Comparison of ENCODE assay signal across 30 mouse cellular contexts in the genomic region with DNA sequence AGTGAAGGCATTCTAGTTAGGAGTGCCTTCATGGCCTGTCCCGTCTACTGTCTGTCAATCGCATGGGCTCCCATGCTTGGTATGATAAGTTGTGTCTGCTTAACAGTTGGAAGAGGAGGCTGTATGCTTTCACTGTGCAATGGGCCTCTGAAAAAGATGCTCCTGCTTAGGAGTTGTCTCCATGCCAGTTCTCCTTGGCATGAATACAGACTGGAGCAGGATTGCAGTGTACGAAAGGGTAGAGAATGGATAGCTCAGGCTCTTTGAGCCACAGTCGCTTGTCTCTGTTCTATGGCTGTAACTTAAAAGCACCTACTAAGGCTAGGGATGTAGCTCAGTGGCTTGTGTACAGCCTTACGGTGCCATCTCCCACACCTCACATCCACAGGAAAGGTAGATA.
DNase-seq lines count a peak whose midpoint lies in the region; ATAC-seq and TF ChIP-seq lines count a peak whose summit lies in the region.
"Had no signal": no experiment of that assay in that cellular context is flagged by ENCODE, and none has a peak within 500 bp of the region (broad histone marks: within the 10 kb centered on the region; RNA-seq: fewer than 3 reads in every experiment).

No protein-coding gene starts in this region.

- whole genome bisulfite sequencing in forebrain, postnatal 0 days = 75% methylated on average over 5 of the region's 5 CpGs
- WGBS in forebrain, embryonic 12.5 days = 97% methylated on average over 5 of the region's 5 CpGs

- DNase-seq in forebrain, postnatal 0 days = peak; percentile 21
- DNase-seq in left cerebral cortex, postnatal 4 days = peak; percentile 26
- DNase-seq in left cerebral cortex, postnatal 10 days (ENCODE audit: extremely low spot score in 1 of 2, low spot score in 2 of 2) = no peak
- DNase-seq in right cerebral cortex, postnatal 4 days = peak; percentile 9
- DNase-seq in right cerebral cortex, postnatal 25 days = no peak
- DNase-seq: adrenal gland, adult 8-10 months; cerebellum, adult 18-20 months; gastrocnemius, postnatal 25 days; heart, postnatal 10 days; kidney, adult 11 months; kidney, postnatal 14 days; layer of hippocampus, adult 9-11 months; liver, postnatal 0 days; lung, postnatal 4 days; retina, postnatal 1 day; thymus, postnatal 14 days had no signal

- ATAC-seq in forebrain, postnatal 0 days = no peak
- no peak for ATAC-seq in forebrain, embryonic 12.5 days (ENCODE audit: low FRiP score)
- no peak for ATAC-seq in monocyte, adult 5-6 weeks (replicated peaks; ENCODE audit: insufficient number of reproducible peaks, low FRiP score, low TSS enrichment, poor library complexity, severe bottlenecking)
- ATAC-seq: CD4-positive, CD25-positive, alpha-beta regulatory T cell, adult 4 months; forebrain, embryonic 14.5 days; inflammation-experienced regulatory T-cells, adult 6 months; liver, embryonic 12.5 days; liver, postnatal 0 days; midbrain, embryonic 13.5 days had no signal

- H3K9me3 ChIP-seq in forebrain, postnatal 0 days (ENCODE audit: low read length) = no peaks in the 10 kb centered on the region
- H3K9me3 ChIP-seq in forebrain, embryonic 12.5 days = no peaks in the 10 kb centered on the region
- H3K9me3 ChIP-seq: heart, embryonic 13.5 days; hindbrain, embryonic 10.5 days; hindbrain, embryonic 15.5 days; limb, embryonic 12.5 days; liver, embryonic 12.5 days; midbrain, embryonic 13.5 days; neural tube, embryonic 15.5 days; stomach, embryonic 15.5 days had no signal

- H3K4me3 ChIP-seq in forebrain, postnatal 0 days (ENCODE audit: low read depth, low read length) = no peak overlapping the region
- no peak overlapping the region for H3K4me3 ChIP-seq in forebrain, embryonic 12.5 days (replicated peaks)
- H3K4me3 ChIP-seq: heart, embryonic 13.5 days; hindbrain, embryonic 10.5 days; hindbrain, embryonic 15.5 days; limb, embryonic 12.5 days; liver, embryonic 12.5 days; megakaryocyte, embryonic 14.5 days; midbrain, embryonic 13.5 days; neural tube, embryonic 15.5 days; stomach, embryonic 15.5 days had no signal

- no peak overlapping the region for H3K9ac ChIP-seq in forebrain, postnatal 0 days
- no peak overlapping the region for H3K9ac ChIP-seq in forebrain, embryonic 12.5 days
- H3K9ac ChIP-seq: heart, embryonic 13.5 days; hindbrain, embryonic 15.5 days; limb, embryonic 12.5 days; liver, embryonic 12.5 days; liver, postnatal 0 days; midbrain, embryonic 13.5 days; neural tube, embryonic 15.5 days; stomach, embryonic 15.5 days had no signal

- no peak overlapping the region for H3K27ac ChIP-seq in forebrain, postnatal 0 days (ENCODE audit: low read depth, low read length)
- no peak overlapping the region for H3K27ac ChIP-seq in forebrain, embryonic 12.5 days
- H3K27ac ChIP-seq: heart, embryonic 13.5 days; hindbrain, embryonic 10.5 days; hindbrain, embryonic 15.5 days; limb, embryonic 12.5 days; liver, embryonic 12.5 days; midbrain, embryonic 13.5 days; neural tube, embryonic 15.5 days; stomach, embryonic 15.5 days had no signal

- H3K4me1 ChIP-seq in forebrain, postnatal 0 days (ENCODE audit: insufficient read depth) = peaks cover 9% of the 10 kb centered on the region; the same call in 1 of the 2 replicates
- H3K4me1 ChIP-seq in forebrain, embryonic 12.5 days = peaks cover 2% of the 10 kb centered on the region; the same call in 1 of the 2 replicates
- H3K4me1 ChIP-seq: megakaryocyte, embryonic 14.5 days; midbrain, embryonic 13.5 days had no signal

- no peak overlapping the region for H3K4me2 ChIP-seq in forebrain, postnatal 0 days (ENCODE audit: low read depth)
- H3K4me2 ChIP-seq in forebrain, embryonic 12.5 days = no peak overlapping the region
- H3K4me2 ChIP-seq: heart, embryonic 13.5 days; hindbrain, embryonic 15.5 days; limb, embryonic 12.5 days; liver, embryonic 12.5 days; midbrain, embryonic 13.5 days; neural tube, embryonic 15.5 days; stomach, embryonic 15.5 days had no signal

- intact Hi-C loops in left cerebral cortex, postnatal 4 days (cut with DNase I) = no loop called here
- intact Hi-C loops in left cerebral cortex, postnatal 10 days (cut with DNase I) = loop anchor here (5.0 to 10.0 kb wide), 2 partner anchors 143 to 734 kb away; a partner anchor contains a TSS

- no peaks in the 10 kb centered on the region for H3K36me3 ChIP-seq in forebrain, postnatal 0 days (ENCODE audit: insufficient read depth)
- no peaks in the 10 kb centered on the region for H3K36me3 ChIP-seq in forebrain, embryonic 12.5 days (replicated peaks)
- H3K36me3 ChIP-seq: heart, embryonic 13.5 days; hindbrain, embryonic 10.5 days; hindbrain, embryonic 15.5 days; limb, embryonic 12.5 days; liver, embryonic 12.5 days; midbrain, embryonic 13.5 days; neural tube, embryonic 15.5 days; stomach, embryonic 15.5 days had no signal

- TF ChIP-seq CTCF in forebrain, postnatal 0 days (IDR thresholded peaks at IDR 0.05; ENCODE audit: low read depth) = no peak

- H3K27me3 ChIP-seq in forebrain, postnatal 0 days (ENCODE audit: insufficient read depth, low read length) = no peaks in the 10 kb centered on the region
- no peaks in the 10 kb centered on the region for H3K27me3 ChIP-seq in forebrain, embryonic 12.5 days
- H3K27me3 ChIP-seq: heart, embryonic 13.5 days; hindbrain, embryonic 15.5 days; liver, embryonic 12.5 days; megakaryocyte, embryonic 14.5 days; midbrain, embryonic 13.5 days; neural tube, embryonic 15.5 days; stomach, embryonic 15.5 days had no signal

Comparison
In these comparisons a context has a peak if more than half of its experiments do, and no peak if none do; other contexts are left out.
1. DNase-seq: peak in forebrain, postnatal 0 days (single experiment), left cerebral cortex, postnatal 4 days (single experiment) and right cerebral cortex, postnatal 4 days (single experiment); none in left cerebral cortex, postnatal 10 days (0 of 2) and right cerebral cortex, postnatal 25 days (single experiment).